Mouse (Mus musculus) spleen, adult 2 months (tissue): Measurements from ENCODE around the gene Mta2. TPM values are rescaled to one million over a fixed set of nuclear protein-coding genes. Genes with fewer than 3 reads are reported as not detected.

Experiments
- DNase-seq, 2 experiments: peaks; one replicate each; pipeline versions ENCODE4 v3.0.0 to v3.0.0-alpha.2; 2012 to 2021; ENCODE audit warnings: low spot score in 2 of 2, low read depth in 1 of 2
- H3K27ac ChIP-seq: fragments of 200-500 bp; 2 replicates; pipeline ENCODE4 v1.5.1; 2012; ENCODE audit warnings: low read length, inconsistent platforms; ENCODE audit not compliant: insufficient read depth
- H3K27me3 ChIP-seq: fragments of 200-500 bp; 2 replicates; pipeline ENCODE4 v1.6.1; 2012; ENCODE audit warnings: mild to moderate bottlenecking, moderate library complexity, low read length, inconsistent platforms; ENCODE audit not compliant: control insufficient read depth, insufficient read depth
- H3K36me3 ChIP-seq: fragments of 200-500 bp; 2 replicates; pipeline ENCODE4 v1.6.1; 2012; ENCODE audit warnings: mild to moderate bottlenecking, low read length, inconsistent platforms; ENCODE audit not compliant: control insufficient read depth, insufficient read depth
- H3K4me1 ChIP-seq: fragments of 200-500 bp; 2 replicates; pipeline ENCODE4 v1.6.1; 2011; ENCODE audit warnings: inconsistent platforms; ENCODE audit not compliant: control insufficient read depth, insufficient read depth, insufficient read length
- H3K4me3 ChIP-seq: fragments of 200-500 bp; 2 replicates; pipeline ENCODE4 v1.5.1; 2011; ENCODE audit warnings: mild to moderate bottlenecking, inconsistent platforms; ENCODE audit not compliant: insufficient read depth, insufficient read length; ENCODE audit errors: extremely low read depth
- CTCF ChIP-seq: fragments of 200-500 bp; IDR thresholded peaks from 2 replicates; pipeline ENCODE4 v1.5.1; 2011; ENCODE audit warnings: mild to moderate bottlenecking, inconsistent platforms; ENCODE audit not compliant: insufficient read depth, insufficient read length, insufficient replicate concordance; ENCODE audit errors: extremely low read depth
- POLR2A ChIP-seq: fragments of 200-500 bp; IDR thresholded peaks from 2 replicates; pipeline ENCODE4 v1.6.1; 2011; ENCODE audit warnings: low read depth, low read length, inconsistent platforms
- WGBS: fragments of 180-500 bp; shearing (Covaris S2); methylation state at CpG from one replicate; pipeline ENCODE4 v1.1.7; 2018; 5-methylcytosine and 5-hydroxymethylcytosine counted together
- polyA plus RNA-seq: library from polyadenylated mRNA; depleted of rRNA; stranded (reverse); fragments of >200 nt; gene quantifications from 2 replicates; pipeline ENCODE4 v1.2.3, GENCODE M21; 2012

Gene Mta2
- polyA plus RNA-seq, 1 experiment: 37.7 TPM

DNA sequence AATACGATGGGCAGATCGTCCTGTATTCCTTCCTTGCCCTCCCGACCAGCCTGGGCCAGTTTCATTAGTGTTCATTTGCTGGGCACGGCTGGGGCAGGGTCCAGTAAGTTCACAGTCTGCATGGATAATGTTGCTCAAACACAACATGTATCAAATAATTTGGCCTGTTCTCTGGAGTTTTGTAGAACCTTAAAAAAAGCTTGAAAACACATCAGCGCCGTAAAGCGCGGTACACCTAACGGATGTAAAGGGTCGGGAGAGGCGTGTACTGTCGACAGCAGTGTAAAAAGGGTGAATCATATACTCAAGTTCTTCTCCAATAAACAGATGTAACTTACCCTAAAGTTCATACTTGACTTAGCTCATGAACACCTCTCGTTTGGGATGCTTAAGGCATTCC is 43.1 kb upstream of the Mta2 start:
- peak overlapping the region; percentile 87 for H3K27ac ChIP-seq
- DNase-seq: no peak
- peak overlapping the region; percentile 89 for H3K4me3 ChIP-seq
- peaks cover 4% of the 10 kb centered on the region; the same call in 1 of the 2 replicates for H3K4me1 ChIP-seq
- H3K36me3 ChIP-seq: peaks cover 7% of the 10 kb centered on the region
- WGBS: 2% methylated on average over 13 of the region's 13 CpGs
- TF ChIP-seq POLR2A: no peak
- H3K27me3 ChIP-seq: no peaks in the 10 kb centered on the region

DNA sequence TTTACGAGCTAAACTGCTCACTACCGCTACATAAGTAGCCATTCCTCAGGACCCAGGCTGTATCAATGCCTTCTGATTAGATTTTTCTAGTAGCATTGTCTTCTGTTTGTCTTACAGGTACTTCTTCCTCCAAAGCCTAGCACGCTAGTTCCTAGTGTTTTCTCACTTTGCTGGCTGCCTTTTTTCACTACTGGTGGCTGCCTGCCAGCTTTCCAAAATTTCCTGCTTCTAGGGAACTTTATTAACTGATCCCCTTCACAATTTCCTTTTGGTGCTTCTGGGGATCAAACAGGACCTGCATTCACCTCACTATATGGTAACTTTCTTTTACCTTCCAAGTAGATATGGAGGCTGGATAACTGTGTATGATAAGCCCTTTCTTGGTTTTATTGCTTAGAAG is 42.6 kb upstream of the Mta2 start:
- peaks cover 10% of the 10 kb centered on the region for H3K36me3 ChIP-seq
- peaks cover 4% of the 10 kb centered on the region; the same call in 1 of the 2 replicates for H3K4me1 ChIP-seq
- H3K27ac ChIP-seq: no peak overlapping the region
- no peak for TF ChIP-seq POLR2A
- 48% methylated on average over 3 of the region's 3 CpGs for WGBS
- no peaks in the 10 kb centered on the region for H3K27me3 ChIP-seq
- DNase-seq: no peak
- no peak overlapping the region for H3K4me3 ChIP-seq

DNA sequence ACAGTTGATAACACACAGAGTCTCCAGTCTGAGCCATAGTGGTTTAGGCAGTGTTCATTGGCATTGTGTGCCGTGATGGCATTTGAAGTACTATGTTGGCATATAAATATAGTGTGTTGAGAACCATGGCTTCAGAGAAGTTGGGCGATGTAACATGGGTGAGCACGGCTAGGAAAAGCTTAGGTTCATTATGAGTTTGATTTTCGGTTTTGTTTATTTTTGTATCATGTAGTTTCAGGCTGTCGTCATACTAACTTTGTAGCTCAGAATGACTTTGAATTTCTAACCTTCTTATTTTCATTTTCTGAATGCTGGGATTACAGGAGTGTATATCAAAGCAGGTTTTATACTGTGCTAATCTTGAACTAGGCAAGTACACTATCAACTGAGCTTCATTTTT is 38.3 kb upstream of the Mta2 start:
- H3K27me3 ChIP-seq: no peaks in the 10 kb centered on the region
- H3K4me1 ChIP-seq: no peaks in the 10 kb centered on the region
- TF ChIP-seq CTCF (no peak), POLR2A (no peak)
- peaks cover 39% of the 10 kb centered on the region for H3K36me3 ChIP-seq
- H3K27ac ChIP-seq: no peak overlapping the region
- DNase-seq: no peak
- WGBS: 94% methylated on average over 5 of the region's 5 CpGs
- H3K4me3 ChIP-seq: no peak overlapping the region

DNA sequence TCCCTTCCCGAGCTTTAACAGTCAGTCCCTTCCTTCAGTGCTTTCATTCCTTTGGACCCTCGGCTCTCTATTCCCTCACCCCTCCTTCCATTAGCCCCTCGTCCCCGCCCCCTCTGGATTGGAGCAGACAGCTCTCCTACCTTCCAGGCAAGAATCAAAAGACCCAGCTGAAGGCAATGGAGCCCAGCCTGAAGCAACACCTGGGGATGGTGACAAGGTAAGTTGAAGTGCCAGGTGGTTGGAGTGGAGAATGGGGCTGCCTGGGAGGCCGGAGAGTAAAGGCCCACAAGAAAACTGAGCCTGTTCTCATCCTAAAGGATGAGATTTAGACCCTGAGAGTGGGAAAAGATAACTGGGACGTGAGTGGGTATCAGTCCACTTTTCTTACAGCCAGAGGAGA is 33.1 kb upstream of the Mta2 start:
- no peaks in the 10 kb centered on the region for H3K27me3 ChIP-seq
- H3K27ac ChIP-seq: no peak overlapping the region
- H3K4me3 ChIP-seq: no peak overlapping the region
- DNase-seq: no peak
- H3K4me1 ChIP-seq: no peaks in the 10 kb centered on the region
- H3K36me3 ChIP-seq: peaks cover 72% of the 10 kb centered on the region
- TF ChIP-seq CTCF (no peak), POLR2A (no peak)
- 91% methylated on average over 6 of the region's 6 CpGs for WGBS

DNA sequence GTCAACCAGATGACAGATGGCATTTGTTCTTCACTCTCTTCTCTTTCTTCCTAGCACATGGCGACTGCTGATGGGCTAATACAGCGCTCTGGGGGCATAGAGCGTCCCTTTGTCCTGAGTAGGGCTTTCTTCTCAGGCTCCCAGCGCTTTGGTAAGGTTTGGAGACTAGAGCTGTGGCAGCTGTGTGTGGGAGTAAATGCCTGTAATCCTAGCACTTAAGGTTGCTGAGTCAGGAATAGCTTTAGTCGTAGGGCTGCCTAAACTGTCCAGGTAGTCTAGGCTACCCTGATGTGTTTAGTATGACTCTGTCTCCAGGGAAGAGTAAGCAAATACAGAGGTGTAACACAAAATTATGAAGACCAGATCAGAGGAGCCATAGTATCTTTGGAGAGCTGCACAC is 29.9 kb upstream of the Mta2 start:
- no peak overlapping the region for H3K4me3 ChIP-seq
- no peak overlapping the region for H3K27ac ChIP-seq
- DNase-seq: no peak
- H3K4me1 ChIP-seq: no peaks in the 10 kb centered on the region
- 97% methylated on average over 5 of the region's 5 CpGs for WGBS
- no peaks in the 10 kb centered on the region for H3K27me3 ChIP-seq
- TF ChIP-seq CTCF (no peak), POLR2A (no peak)
- H3K36me3 ChIP-seq: peaks cover 80% of the 10 kb centered on the region

DNA sequence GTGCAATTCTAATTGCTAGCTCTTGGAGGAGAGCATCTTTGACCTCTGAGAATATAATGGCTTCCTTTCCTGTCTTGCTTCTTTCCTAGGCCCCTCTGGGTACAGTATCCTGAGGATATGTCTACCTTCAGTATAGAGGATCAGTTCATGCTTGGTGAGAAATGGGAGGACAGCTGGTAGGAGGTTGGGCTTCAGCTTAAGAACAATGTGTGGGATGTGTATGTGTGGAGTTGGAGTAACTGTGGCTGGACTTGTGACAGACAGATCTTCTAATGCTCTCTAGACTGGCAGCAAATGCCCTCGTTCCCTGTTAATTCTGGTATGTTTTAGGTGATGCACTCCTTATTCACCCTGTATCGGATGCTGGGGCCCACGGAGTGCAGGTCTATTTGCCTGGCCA is 27.5 kb upstream of the Mta2 start:
- H3K4me1 ChIP-seq: no peaks in the 10 kb centered on the region; the same call in 1 of the 2 replicates

DNA sequence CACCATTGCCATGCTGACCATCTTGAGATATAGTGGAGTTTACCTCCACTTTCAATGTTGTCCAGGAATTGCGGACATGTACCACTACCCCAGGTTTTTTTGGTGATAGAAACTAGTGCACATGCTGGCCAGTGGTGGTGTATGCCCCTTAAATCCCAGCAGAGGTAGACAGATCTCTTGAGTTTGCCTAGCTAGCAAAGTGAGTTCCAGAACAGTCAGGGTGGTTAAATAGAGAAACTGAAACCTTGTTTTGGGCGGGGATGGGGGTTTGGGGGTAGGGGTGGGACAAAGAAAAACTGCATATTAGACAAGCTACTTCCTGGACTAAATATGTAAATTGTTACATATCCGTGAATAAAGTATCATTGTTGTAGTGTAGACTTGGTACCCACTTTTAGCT is 22.7 kb upstream of the Mta2 start:
- Histone ChIP-seq H3K4me3 (no peak overlapping the region), H3K27me3 (no peaks in the 10 kb centered on the region), H3K4me1 (peaks cover 7% of the 10 kb centered on the region), H3K27ac (peak overlapping the region; percentile 53), H3K36me3 (peaks cover 29% of the 10 kb centered on the region)
- TF ChIP-seq CTCF: no peak
- TF ChIP-seq POLR2A: no peak
- WGBS: 44% methylated on average over 3 of the region's 3 CpGs
- no peak for DNase-seq

More for the DNA sequence above, 27.5 kb upstream of the Mta2 start:
- Histone ChIP-seq H3K27me3 (no peaks in the 10 kb centered on the region), H3K27ac (no peak overlapping the region), H3K36me3 (peaks cover 64% of the 10 kb centered on the region), H3K4me3 (no peak overlapping the region)
- no peak for DNase-seq
- TF ChIP-seq CTCF (no peak), POLR2A (no peak)
- whole genome bisulfite sequencing: 88% methylated on average over 3 of the region's 3 CpGs
